Mouse (Mus musculus) lung, embryonic 15.5 days (tissue): ENCODE results near the gene Cherp. TPM values are rescaled to one million over a fixed set of nuclear protein-coding genes. Genes with fewer than 3 reads are reported as not detected.
A peak's percentile ranks its signal among the peaks of the same experiment; 100 is the strongest.

Source experiments
- ATAC-seq: fragments of 200-750 bp; cut with Nextera tagmentation; 2 replicates; pipeline ENCODE4 v1.8.0; 2017; ENCODE audit warnings: moderate number of reproducible peaks, borderline replicate concordance; ENCODE audit not compliant: low FRiP score, low TSS enrichment; ENCODE audit errors: extremely low read depth
- H3K27ac ChIP-seq: fragments of 300-500 bp; sonication (generic); 2 replicates; pipeline ENCODE4 v1.5.1; 2015; ENCODE audit warnings: moderate library complexity, mild to moderate bottlenecking, inconsistent platforms
- H3K27me3 ChIP-seq: fragments of 300-500 bp; sonication (generic); 2 replicates; pipeline ENCODE4 v1.6.1; 2015; ENCODE audit warnings: inconsistent platforms
- H3K36me3 ChIP-seq: fragments of 300-500 bp; sonication (generic); 2 replicates; pipeline ENCODE4 v1.6.1; 2015; ENCODE audit warnings: inconsistent platforms
- H3K4me1 ChIP-seq: fragments of 300-500 bp; sonication (generic); 2 replicates; pipeline ENCODE4 v1.6.1; 2015; ENCODE audit warnings: inconsistent platforms
- H3K4me2 ChIP-seq: fragments of 300-500 bp; sonication (generic); 2 replicates; pipeline ENCODE4 v1.6.1; 2015; ENCODE audit warnings: inconsistent platforms, mild to moderate bottlenecking, moderate library complexity
- H3K4me3 ChIP-seq: fragments of 300-500 bp; sonication (generic); 2 replicates; pipeline ENCODE4 v1.5.1; 2015; ENCODE audit warnings: mild to moderate bottlenecking, inconsistent platforms
- H3K9ac ChIP-seq: fragments of 300-500 bp; sonication (generic); 2 replicates; pipeline ENCODE4 v1.6.1; 2015; ENCODE audit warnings: inconsistent platforms
- H3K9me3 ChIP-seq: fragments of 300-500 bp; sonication (generic); 2 replicates; pipeline ENCODE4 v1.6.1; 2016; ENCODE audit warnings: inconsistent platforms
- whole genome bisulfite sequencing: fragments of 180-500 bp; shearing (Covaris S2); methylation state at CpG from one replicate; pipeline ENCODE4 v1.1.7; 2015; 5-methylcytosine and 5-hydroxymethylcytosine counted together
- polyA plus RNA-seq: library from polyadenylated mRNA; unstranded; fragments of >200 nt; fragmentation: Nextera tagmentation; extraction: Ambion mirVana; gene quantifications from 2 replicates; pipeline ENCODE4 v1.2.1, GENCODE M21; 2015

Cherp gene
- 45.6 and 52.3 TPM in 2 replicates for polyA plus RNA-seq

DNA sequence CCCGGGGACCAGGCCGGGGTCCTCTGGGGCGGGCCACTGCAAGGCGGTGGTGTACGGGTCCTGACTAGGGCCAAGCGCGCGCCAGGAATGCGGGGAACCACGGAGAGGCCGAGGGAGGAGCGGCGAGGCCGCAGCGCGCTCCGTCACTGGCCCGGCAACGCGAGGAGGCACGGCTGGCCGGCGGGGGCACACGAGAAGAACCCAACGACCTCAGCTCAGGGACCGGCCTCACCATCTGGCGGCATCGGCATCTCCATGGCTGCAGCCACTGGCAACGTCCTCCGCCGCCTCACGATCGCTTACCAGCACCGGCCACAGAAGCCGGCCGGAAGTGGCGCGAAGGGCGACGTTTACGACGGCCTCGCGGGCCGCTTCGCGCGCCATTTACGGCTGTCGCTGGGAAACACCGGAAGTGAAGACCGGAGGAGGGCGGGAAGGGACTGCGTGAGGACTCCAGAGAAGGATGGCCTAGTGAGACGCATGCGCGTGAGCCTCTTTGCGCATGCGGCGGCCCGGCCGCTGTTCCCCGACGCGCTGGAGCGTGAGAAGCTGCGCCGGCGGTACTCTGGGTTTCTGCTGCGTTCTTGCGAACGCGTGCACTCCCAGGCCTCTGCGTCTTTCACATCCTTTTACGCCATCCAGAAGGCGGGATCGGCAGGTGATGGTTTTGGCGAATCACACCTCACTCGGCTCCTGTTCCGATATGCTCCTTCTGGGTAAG, at the start of gene Cherp:
Gene Cherp (minus strand): TSS at position 401 of the 721 bp plus-strand sequence.
- Histone ChIP-seq H3K4me3 (peak within 1 kb of the TSS; percentile 95), H3K4me1 (peaks cover 22% of the 10 kb centered on the region), H3K9me3 (no peaks in the 10 kb centered on the region), H3K9ac (peak within 1 kb of the TSS; percentile 91), H3K36me3 (peaks cover 43% of the 10 kb centered on the region), H3K4me2 (peak within 1 kb of the TSS; percentile 92), H3K27me3 (no peaks in the 10 kb centered on the region), H3K27ac (peak within 1 kb of the TSS; percentile 89)
- peak; percentile 95 for ATAC-seq
- WGBS = under 1% methylated on average over 79 of the region's 80 CpGs

DNA sequence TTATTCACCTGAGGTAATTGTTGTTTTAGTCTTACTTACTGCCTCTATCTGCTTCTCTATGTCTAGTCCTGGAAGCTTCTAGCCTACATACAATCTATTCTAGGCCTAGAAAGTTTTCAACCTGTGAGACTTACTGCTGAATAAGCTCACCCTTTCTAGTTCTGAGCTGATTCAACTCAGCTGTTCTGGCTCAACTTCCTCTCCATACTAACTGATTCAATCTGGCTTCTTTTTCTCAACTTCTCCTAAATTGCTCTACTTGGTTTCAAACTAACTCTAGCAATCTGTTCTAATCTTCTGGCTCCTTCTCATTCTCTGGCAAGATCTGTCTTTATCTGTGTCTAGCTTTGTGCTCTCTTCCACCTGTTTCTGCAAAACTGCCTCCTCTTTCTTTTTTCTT, 46.9 kb upstream of the Cherp start:
- ATAC-seq = no peak
- no peak overlapping the region for H3K4me3 ChIP-seq

DNA sequence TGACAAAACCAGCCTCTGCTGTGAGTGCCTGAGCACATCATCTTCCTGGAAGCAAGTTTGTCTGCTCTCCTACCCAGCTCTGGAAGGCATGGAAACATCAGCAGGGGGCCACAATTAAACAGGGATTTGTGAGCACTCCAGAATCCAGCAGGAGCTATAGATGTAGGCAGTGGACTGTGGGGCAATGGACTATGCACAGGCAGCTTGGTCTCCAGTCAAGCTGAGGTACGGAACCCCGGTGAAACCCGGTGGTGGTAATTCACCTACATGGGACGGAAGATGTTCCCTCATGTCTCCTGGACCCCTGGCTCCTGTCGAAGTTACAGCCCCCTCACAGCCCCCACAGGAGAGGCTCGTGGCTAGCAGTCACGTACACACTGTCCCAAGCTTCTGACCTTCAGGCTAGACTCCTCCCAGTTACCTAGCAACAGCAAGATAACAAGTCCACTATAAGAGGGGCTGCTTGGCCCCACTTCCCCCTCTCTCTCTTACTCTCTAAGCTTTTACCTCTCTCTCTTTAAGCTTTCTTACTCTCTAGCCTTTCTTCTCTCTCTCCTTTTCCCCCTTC, 42.5 kb upstream of the Cherp start:
- no peaks in the 10 kb centered on the region for H3K27me3 ChIP-seq
- H3K4me1 ChIP-seq = no peaks in the 10 kb centered on the region
- H3K4me2 ChIP-seq = no peak overlapping the region
- WGBS = 67% methylated on average over 7 of the region's 7 CpGs
- H3K9ac ChIP-seq = no peak overlapping the region
- no peaks in the 10 kb centered on the region for H3K9me3 ChIP-seq
- no peak overlapping the region for H3K4me3 ChIP-seq
- H3K27ac ChIP-seq = no peak overlapping the region
- no peak for ATAC-seq
- no peaks in the 10 kb centered on the region for H3K36me3 ChIP-seq

More for the DNA sequence above, 46.9 kb upstream of the Cherp start:
- Histone ChIP-seq H3K27ac (no peak overlapping the region), H3K4me1 (no peaks in the 10 kb centered on the region), H3K27me3 (no peaks in the 10 kb centered on the region), H3K36me3 (no peaks in the 10 kb centered on the region), H3K9me3 (no peaks in the 10 kb centered on the region; the same call in 1 of the 2 replicates), H3K4me2 (no peak overlapping the region), H3K9ac (no peak overlapping the region)

DNA sequence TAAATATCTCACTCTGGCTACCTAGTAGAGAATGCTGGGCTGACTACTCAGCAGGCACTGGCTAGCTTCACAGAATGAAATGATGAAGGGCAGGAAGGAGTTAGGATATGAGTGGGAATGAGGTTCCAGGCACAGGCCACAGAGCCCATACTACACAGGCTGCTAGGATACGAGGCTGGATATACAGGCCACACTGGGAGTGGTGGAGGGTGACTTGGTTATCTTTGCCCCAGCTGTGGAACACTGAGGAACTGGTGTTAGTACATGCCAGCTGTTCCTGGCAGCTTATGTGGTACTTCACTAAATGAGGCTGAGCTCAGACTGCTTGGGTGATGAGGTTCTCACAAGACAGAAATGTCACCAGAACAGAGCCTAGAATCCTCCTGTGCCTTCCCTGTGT, 38.1 kb upstream of the Cherp start:
- WGBS = 46% methylated on average over 1 of the region's 1 CpGs
- no peak overlapping the region for H3K4me2 ChIP-seq
- no peaks in the 10 kb centered on the region for H3K27me3 ChIP-seq
- H3K9me3 ChIP-seq = no peaks in the 10 kb centered on the region
- ATAC-seq = no peak
- no peak overlapping the region for H3K27ac ChIP-seq
- no peak overlapping the region for H3K4me3 ChIP-seq
- H3K9ac ChIP-seq = no peak overlapping the region
- no peaks in the 10 kb centered on the region for H3K36me3 ChIP-seq
- no peaks in the 10 kb centered on the region for H3K4me1 ChIP-seq

DNA sequence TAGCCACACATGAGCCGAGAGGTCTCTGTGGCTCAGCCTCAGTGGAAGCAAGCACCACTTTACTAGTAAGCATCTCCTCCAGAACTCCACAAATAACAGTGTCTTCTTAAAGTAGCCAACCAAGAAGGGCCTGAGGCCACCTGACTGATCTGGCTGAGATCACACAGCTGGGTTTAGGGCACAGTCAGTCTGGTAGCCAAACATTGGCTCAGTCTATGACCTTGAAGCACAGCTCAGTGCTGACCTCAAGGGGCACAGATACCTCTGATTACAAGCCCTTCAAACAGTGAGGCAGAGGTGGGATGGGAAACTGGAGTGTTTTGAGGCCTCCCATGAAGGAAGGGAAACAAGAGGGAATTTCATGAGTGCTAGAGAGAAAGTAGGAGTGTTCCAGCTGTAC, 37.6 kb upstream of the Cherp start:
- WGBS = 79% methylated on average over 1 of the region's 1 CpGs
- no peak for ATAC-seq
- H3K4me1 ChIP-seq = no peaks in the 10 kb centered on the region
- H3K27me3 ChIP-seq = no peaks in the 10 kb centered on the region
- H3K9me3 ChIP-seq = no peaks in the 10 kb centered on the region
- no peaks in the 10 kb centered on the region for H3K36me3 ChIP-seq
- no peak overlapping the region for H3K27ac ChIP-seq
- H3K9ac ChIP-seq = no peak overlapping the region
- H3K4me3 ChIP-seq = no peak overlapping the region
- H3K4me2 ChIP-seq = no peak overlapping the region

DNA sequence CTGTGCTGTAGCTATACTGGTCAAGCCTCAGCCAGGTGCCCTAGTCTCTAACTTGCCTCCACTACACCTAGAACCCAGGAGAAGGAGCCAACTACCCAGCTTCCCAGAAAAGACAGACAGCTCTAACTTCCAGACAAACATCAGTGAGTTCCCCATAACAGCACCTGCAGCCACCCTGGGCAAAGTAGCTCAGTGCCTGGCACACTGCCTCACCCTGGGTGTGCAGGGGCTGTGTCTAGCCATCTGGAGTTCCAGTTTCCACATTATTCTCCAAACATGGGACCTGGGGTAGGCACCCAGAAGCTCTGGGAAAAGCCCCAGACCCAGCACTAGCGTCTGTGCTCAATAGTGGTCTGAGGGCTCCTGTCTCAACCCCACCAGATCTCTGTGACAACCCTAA, 32.5 kb upstream of the Cherp start:
- Histone ChIP-seq H3K9me3 (no peaks in the 10 kb centered on the region), H3K9ac (no peak overlapping the region), H3K36me3 (no peaks in the 10 kb centered on the region), H3K27ac (no peak overlapping the region), H3K27me3 (no peaks in the 10 kb centered on the region), H3K4me2 (no peak overlapping the region), H3K4me3 (no peak overlapping the region), H3K4me1 (no peaks in the 10 kb centered on the region)
- no peak for ATAC-seq
- 73% methylated on average over 1 of the region's 1 CpGs for WGBS

DNA sequence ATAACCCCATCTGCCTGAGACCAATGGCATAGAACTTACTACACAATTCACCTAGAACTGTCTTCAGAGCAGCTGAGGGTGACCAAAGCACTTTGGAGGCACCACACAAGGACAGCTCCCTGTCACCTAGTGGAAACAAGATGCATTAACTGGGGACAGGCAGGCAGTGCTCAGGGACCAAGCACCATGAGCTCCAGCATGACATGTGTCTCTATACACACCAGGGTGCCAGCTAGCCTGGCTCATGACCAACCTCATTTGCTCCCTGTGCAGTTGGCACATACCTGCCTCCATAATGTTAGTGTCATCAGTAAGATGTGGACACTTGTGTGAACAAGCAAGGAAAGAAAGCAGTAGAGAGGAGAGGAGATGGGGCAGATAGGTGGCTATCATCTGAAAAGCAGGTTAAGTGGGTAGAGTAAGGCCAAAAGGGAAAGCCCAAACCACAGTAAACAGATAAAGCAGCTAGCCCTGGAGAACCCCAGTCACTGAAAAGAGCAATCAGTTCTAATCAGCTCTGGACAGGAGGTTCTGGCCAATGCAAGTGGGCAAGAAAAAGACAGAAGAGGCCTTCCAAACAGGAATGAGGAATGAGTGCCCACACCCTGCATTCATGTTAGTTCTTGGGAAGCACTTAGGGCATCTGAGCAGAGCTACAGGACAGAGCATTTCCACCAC, 29.8 kb upstream of the Cherp start:
- H3K4me1 ChIP-seq = no peaks in the 10 kb centered on the region
- no peaks in the 10 kb centered on the region for H3K9me3 ChIP-seq
- H3K4me3 ChIP-seq = no peak overlapping the region
- no peak overlapping the region for H3K27ac ChIP-seq
- no peaks in the 10 kb centered on the region for H3K27me3 ChIP-seq
- no peak for ATAC-seq
- H3K4me2 ChIP-seq = no peak overlapping the region
- H3K9ac ChIP-seq = no peak overlapping the region
- H3K36me3 ChIP-seq = no peaks in the 10 kb centered on the region

DNA sequence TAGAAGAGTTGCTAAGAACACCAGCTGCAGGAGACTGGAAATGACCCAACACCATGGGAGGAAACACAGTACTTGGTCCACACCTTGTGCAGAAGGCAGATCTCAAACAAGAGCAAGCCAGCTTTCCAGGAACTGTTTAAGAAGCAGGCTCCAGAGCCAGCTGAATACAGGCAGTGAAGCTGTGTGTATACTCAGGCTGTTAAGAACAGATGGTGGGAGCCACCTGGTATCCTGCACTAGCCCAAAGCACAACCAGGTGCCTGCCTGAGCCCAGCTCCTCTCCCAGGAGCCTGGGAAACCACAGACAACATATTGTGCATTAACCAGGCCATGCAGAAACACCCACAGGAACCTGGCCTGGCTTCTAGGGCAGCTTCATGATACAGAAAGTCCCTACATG, 29.1 kb upstream of the Cherp start:
- ATAC-seq = no peak
- Histone ChIP-seq H3K4me2 (no peak overlapping the region), H3K27me3 (no peaks in the 10 kb centered on the region), H3K4me3 (no peak overlapping the region), H3K27ac (no peak overlapping the region), H3K9ac (no peak overlapping the region), H3K9me3 (no peaks in the 10 kb centered on the region), H3K4me1 (no peaks in the 10 kb centered on the region), H3K36me3 (no peaks in the 10 kb centered on the region)

DNA sequence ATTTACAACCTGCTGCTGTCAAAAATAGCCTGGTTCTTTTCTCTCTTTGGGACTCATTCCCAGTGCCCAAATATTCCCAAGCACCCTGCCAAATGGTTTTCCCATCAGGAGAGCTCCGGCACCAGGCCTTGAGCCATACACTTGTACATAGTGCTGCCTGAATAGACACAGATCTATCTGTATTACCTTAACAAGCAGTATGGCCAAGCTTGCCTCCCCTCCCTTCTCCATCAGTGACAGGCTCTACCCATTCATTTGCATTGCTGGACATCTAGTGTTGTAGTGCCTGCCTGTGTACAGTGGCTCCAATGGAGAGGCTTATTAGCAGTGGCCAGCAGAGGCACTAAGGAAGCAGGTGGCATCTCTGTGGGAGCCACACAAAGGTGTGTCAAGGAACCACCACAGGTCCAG, 25.5 kb upstream of the Cherp start:
- Histone ChIP-seq H3K36me3 (peaks cover 14% of the 10 kb centered on the region), H3K9me3 (no peaks in the 10 kb centered on the region), H3K27ac (no peak overlapping the region), H3K4me2 (no peak overlapping the region), H3K4me1 (no peaks in the 10 kb centered on the region), H3K4me3 (no peak overlapping the region), H3K9ac (no peak overlapping the region), H3K27me3 (no peaks in the 10 kb centered on the region)
- no peak for ATAC-seq
- 93% methylated on average over 1 of the region's 1 CpGs for WGBS

DNA sequence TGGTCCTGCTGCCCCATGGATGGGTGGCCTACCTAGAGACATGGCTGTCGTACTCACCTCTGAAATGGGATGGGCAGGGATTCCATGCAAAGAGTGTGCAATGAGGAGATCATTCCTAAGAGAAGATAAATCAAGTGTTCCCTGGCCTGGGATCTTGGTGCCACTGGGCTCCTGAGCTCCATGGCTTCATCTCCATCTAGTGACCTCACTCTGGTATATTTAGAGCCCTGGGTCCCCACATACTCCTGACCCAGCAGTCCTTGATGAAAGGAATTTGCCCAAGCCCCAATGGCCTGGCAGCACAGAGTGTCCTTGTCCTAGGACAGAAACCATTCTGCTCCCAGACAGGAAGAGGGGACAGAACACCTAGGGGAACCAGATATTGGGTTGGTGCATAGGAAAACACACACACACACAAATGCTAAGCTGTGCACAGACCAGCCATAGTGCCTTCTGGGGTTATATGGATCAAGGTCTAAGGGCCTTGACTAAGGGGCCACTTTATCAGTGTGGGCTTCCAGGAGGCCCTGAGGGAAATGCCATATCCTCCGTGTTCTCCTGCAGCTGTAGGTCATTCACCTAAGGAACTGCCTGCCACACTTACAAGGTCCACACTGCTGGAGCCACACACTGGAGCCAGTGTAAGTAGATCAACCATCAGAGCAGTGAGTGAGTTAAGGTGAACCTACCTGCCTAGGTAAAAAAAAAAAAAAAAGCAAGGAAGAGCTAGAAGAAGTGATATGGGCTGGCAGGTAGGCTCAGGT, 24.7 kb upstream of the Cherp start:
- H3K27ac ChIP-seq = no peak overlapping the region
- no peak for ATAC-seq
- H3K9ac ChIP-seq = no peak overlapping the region
- H3K4me1 ChIP-seq = no peaks in the 10 kb centered on the region
- 91% methylated on average over 2 of the region's 2 CpGs for WGBS
- H3K9me3 ChIP-seq = no peaks in the 10 kb centered on the region
- H3K4me2 ChIP-seq = no peak overlapping the region
- no peak overlapping the region for H3K4me3 ChIP-seq
- peaks cover 22% of the 10 kb centered on the region for H3K36me3 ChIP-seq
- H3K27me3 ChIP-seq = no peaks in the 10 kb centered on the region

DNA sequence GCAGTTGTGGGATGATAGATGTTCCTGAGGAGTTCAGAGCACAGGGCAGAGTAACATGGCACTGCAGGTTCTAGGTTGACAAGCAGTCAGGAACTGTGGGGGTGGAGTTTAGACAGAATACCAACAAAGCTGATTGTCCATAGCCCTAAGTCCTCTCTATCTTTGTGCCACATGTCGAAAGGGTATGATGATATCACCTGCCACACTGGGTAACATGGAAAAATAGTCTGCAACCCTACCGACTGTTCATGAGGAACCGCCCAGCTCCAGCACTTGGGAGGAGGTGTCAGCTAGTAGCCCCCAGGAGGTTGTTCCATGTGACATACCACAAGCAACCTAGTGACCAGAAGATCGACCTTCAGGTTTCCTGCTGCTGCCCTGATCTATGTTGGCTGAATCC, 23.5 kb upstream of the Cherp start:
- Histone ChIP-seq H3K9ac (no peak overlapping the region), H3K27me3 (no peaks in the 10 kb centered on the region), H3K9me3 (no peaks in the 10 kb centered on the region), H3K4me3 (no peak overlapping the region), H3K4me2 (no peak overlapping the region), H3K4me1 (peaks cover 8% of the 10 kb centered on the region), H3K36me3 (peaks cover 27% of the 10 kb centered on the region), H3K27ac (no peak overlapping the region)
- 77% methylated on average over 4 of the region's 4 CpGs for WGBS
- no peak for ATAC-seq

DNA sequence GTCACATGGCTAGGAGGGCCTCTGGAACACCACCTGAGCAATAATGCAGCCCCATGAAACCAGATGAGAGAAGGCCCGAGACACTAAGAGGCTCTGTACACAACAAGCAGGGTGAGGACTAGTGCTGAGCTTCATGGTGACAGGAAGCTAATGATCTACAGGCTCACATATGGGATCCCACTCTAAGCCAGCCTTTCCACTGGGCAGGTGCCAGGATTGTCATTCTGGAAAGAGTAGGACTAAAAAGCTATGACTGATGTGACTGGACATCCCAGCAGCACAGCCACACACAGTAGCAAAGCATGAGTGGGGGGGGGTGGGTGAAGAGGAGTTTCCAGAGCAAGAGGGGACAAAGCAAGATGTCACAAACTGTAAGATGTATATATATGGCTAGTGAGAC, 22.9 kb upstream of the Cherp start:
- WGBS = 71% methylated on average over 1 of the region's 1 CpGs
- no peak overlapping the region for H3K9ac ChIP-seq
- peaks cover 11% of the 10 kb centered on the region for H3K4me1 ChIP-seq
- H3K4me2 ChIP-seq = no peak overlapping the region
- no peaks in the 10 kb centered on the region for H3K9me3 ChIP-seq
- H3K36me3 ChIP-seq = peaks cover 27% of the 10 kb centered on the region
- H3K27me3 ChIP-seq = no peaks in the 10 kb centered on the region
- no peak for ATAC-seq
- H3K27ac ChIP-seq = no peak overlapping the region
- H3K4me3 ChIP-seq = no peak overlapping the region
